Mouse (Mus musculus) myocyte (in vitro differentiated cells): Measurements from ENCODE around the gene Slco1b2. TPM values are rescaled to one million over a fixed set of nuclear protein-coding genes. Genes with fewer than 3 reads are reported as not detected.
"Not testable (repeated sequence)": the region's sequence is repeated elsewhere in the genome, so short reads cannot be mapped to it uniquely, and the experiment has no call there.

Experiments used
- H3K27me3 ChIP-seq: one replicate; pipeline ENCODE4 v1.6.1; 2011; ENCODE audit not compliant: control insufficient read depth, insufficient read depth, insufficient read length
- H3K36me3 ChIP-seq: one replicate; pipeline ENCODE4 v1.6.1; 2011; ENCODE audit not compliant: control insufficient read depth, insufficient read depth
- H3K4me2 ChIP-seq: one replicate; pipeline ENCODE4 v1.6.1; 2011; ENCODE audit warnings: low read depth, control low read depth
- H3K4me3 ChIP-seq: one replicate; pipeline ENCODE4 v1.5.1; 2011; ENCODE audit warnings: mild to moderate bottlenecking, control low read depth, moderate library complexity
- H3K79me2 ChIP-seq: one replicate; pipeline ENCODE4 v1.6.1; 2011; ENCODE audit not compliant: control insufficient read depth, insufficient read depth
- H3ac ChIP-seq: one replicate; pipeline ENCODE4 v1.6.1; 2011; ENCODE audit not compliant: control insufficient read depth, insufficient read length
- CEBPB ChIP-seq: IDR thresholded peaks from 2 replicates; pipeline ENCODE4 v1.6.1; 2011; ENCODE audit warnings: mild to moderate bottlenecking, moderate library complexity; ENCODE audit not compliant: poor library complexity, insufficient read depth, severe bottlenecking
- E2F4 ChIP-seq: IDR thresholded peaks from one replicate; pipeline ENCODE4 v1.6.1; 2011; ENCODE audit warnings: mild to moderate bottlenecking, control low read depth, moderate library complexity; ENCODE audit not compliant: insufficient read depth
- MAX ChIP-seq: IDR thresholded peaks from one replicate; pipeline ENCODE4 v1.6.1; 2011; ENCODE audit warnings: low read depth, mild to moderate bottlenecking, control low read depth
- MYOD1 ChIP-seq, 3 experiments: IDR thresholded peaks; one replicate each; pipeline ENCODE4 v1.6.1; 2011; ENCODE audit warnings: control low read depth in 2 of 3, low read depth in 2 of 3, mild to moderate bottlenecking in 2 of 3, moderate library complexity in 1 of 3; ENCODE audit not compliant: insufficient read length in 2 of 3, control insufficient read depth in 1 of 3
- MYOG ChIP-seq, 3 experiments: IDR thresholded peaks; one replicate each; pipeline ENCODE4 v1.6.1; 2011; ENCODE audit warnings: control low read depth in 2 of 3, low read depth in 2 of 3, mild to moderate bottlenecking in 2 of 3; ENCODE audit not compliant: insufficient read length in 2 of 3, control insufficient read depth in 1 of 3, insufficient read depth in 1 of 3
- POLR2A ChIP-seq: IDR thresholded peaks from one replicate; pipeline ENCODE4 v1.6.1; 2011; ENCODE audit warnings: low read depth, mild to moderate bottlenecking, control low read depth, moderate library complexity; ENCODE audit not compliant: insufficient read length
- POLR2AphosphoS2 ChIP-seq: IDR thresholded peaks from one replicate; pipeline ENCODE4 v1.6.1; 2011; ENCODE audit warnings: low read depth, control low read depth; ENCODE audit not compliant: insufficient read length
- REST ChIP-seq: IDR thresholded peaks from one replicate; pipeline ENCODE4 v1.6.1; 2011; ENCODE audit warnings: mild to moderate bottlenecking, control low read depth, moderate library complexity; ENCODE audit not compliant: insufficient read depth, insufficient read length
- SRF ChIP-seq: IDR thresholded peaks from one replicate; pipeline ENCODE4 v1.6.1; 2011; ENCODE audit warnings: low read depth; ENCODE audit not compliant: control insufficient read depth, insufficient read length
- TCF12 ChIP-seq: IDR thresholded peaks from one replicate; pipeline ENCODE4 v1.6.1; 2011; ENCODE audit warnings: mild to moderate bottlenecking, control low read depth; ENCODE audit not compliant: poor library complexity, insufficient read depth, severe bottlenecking
- TCF3 ChIP-seq: IDR thresholded peaks from one replicate; pipeline ENCODE4 v1.6.1; 2011; ENCODE audit warnings: low read depth, control low read depth; ENCODE audit not compliant: insufficient read length
- USF1 ChIP-seq: IDR thresholded peaks from one replicate; pipeline ENCODE4 v1.6.1; 2011; ENCODE audit warnings: low read depth, mild to moderate bottlenecking, control low read depth, moderate library complexity
- polyA plus RNA-seq: library from polyadenylated mRNA; unstranded; fragments of >200 nt; fragmentation: generic; extraction: Trizol; gene quantifications from one replicate; pipeline ENCODE4 v1.2.1, GENCODE M21; 2012; ENCODE audit warnings: missing spikeins

Slco1b2 gene
- not detected for polyA plus RNA-seq

GRCm38 (mm10) chr6:141629291-141629690 lies at the start of gene Slco1b2:
Gene Slco1b2, plus strand, starts transcription at chr6:141629518.
- H3K79me2 ChIP-seq, result no peaks in the 10 kb centered on the region
- no peak for TF ChIP-seq USF1
- no peak for TF ChIP-seq CEBPB
- no peak for TF ChIP-seq POLR2A
- no peak for TF ChIP-seq TCF12
- no peak for TF ChIP-seq SRF
- TF ChIP-seq MYOG (IDR thresholded peaks at IDR 0.05; ENCODE audit: control insufficient read depth in 1 of 3, insufficient read depth in 1 of 3, insufficient read length in 2 of 3, low read depth in 2 of 3), result no peak
- no peak for TF ChIP-seq TCF3
- H3K27me3 ChIP-seq, result no peaks in the 10 kb centered on the region
- H3ac ChIP-seq, result no peak within 1 kb of the TSS
- no peak within 1 kb of the TSS for H3K4me2 ChIP-seq
- no peaks in the 10 kb centered on the region for H3K36me3 ChIP-seq
- H3K4me3 ChIP-seq, result no peak within 1 kb of the TSS

- no peak overlapping the region for H3K4me3 ChIP-seq
- no peak overlapping the region for H3K4me2 ChIP-seq
- TF ChIP-seq MAX, result no peak
- no peaks in the 10 kb centered on the region for H3K27me3 ChIP-seq
- H3K36me3 ChIP-seq, result no peaks in the 10 kb centered on the region
- no peak overlapping the region for H3ac ChIP-seq
- no peaks in the 10 kb centered on the region for H3K79me2 ChIP-seq
Observed at GRCm38 (mm10) chr6:141584791-141585403, 44.4 kb upstream of the Slco1b2 start.

- H3ac ChIP-seq, result no peak overlapping the region
- TF ChIP-seq SRF, result no peak
- no peak for TF ChIP-seq MYOG (IDR thresholded peaks at IDR 0.05; ENCODE audit: control insufficient read depth in 1 of 3, insufficient read depth in 1 of 3, insufficient read length in 2 of 3, low read depth in 2 of 3)
- TF ChIP-seq MAX, result no peak
- TF ChIP-seq MYOD1 (IDR thresholded peaks at IDR 0.05; ENCODE audit: control insufficient read depth in 1 of 3, insufficient read length in 2 of 3, low read depth in 2 of 3), result no peak
- no peak for TF ChIP-seq POLR2AphosphoS2
- no peak for TF ChIP-seq USF1
- no peak for TF ChIP-seq TCF3
- H3K27me3 ChIP-seq, result no peaks in the 10 kb centered on the region
- no peak overlapping the region for H3K4me2 ChIP-seq
- no peaks in the 10 kb centered on the region for H3K36me3 ChIP-seq
- H3K4me3 ChIP-seq, result no peak overlapping the region
- no peaks in the 10 kb centered on the region for H3K79me2 ChIP-seq
Observed at GRCm38 (mm10) chr6:141590002-141590401, 39.3 kb upstream of the Slco1b2 start.

GRCm38 (mm10) chr6:141590598-141591200 lies 38.6 kb upstream of the Slco1b2 start:
- H3K36me3 ChIP-seq, H3K79me2 ChIP-seq, H3K27me3 ChIP-seq, H3ac ChIP-seq, H3K4me2 ChIP-seq, H3K4me3 ChIP-seq: not testable (repeated sequence)

GRCm38 (mm10) chr6:141596081-141596480 lies 33.2 kb upstream of the Slco1b2 start:
- no peaks in the 10 kb centered on the region for H3K79me2 ChIP-seq
- no peak overlapping the region for H3K4me3 ChIP-seq
- H3K36me3 ChIP-seq, result no peaks in the 10 kb centered on the region
- H3K4me2 ChIP-seq, result no peak overlapping the region
- TF ChIP-seq E2F4 (no peak), CEBPB (no peak), REST (no peak), MYOD1 (IDR thresholded peaks at IDR 0.05; ENCODE audit: control insufficient read depth in 1 of 3, insufficient read length in 2 of 3, low read depth in 2 of 3) (no peak), POLR2A (no peak), USF1 (no peak)
- H3K27me3 ChIP-seq, result no peaks in the 10 kb centered on the region
- H3ac ChIP-seq, result no peak overlapping the region

- Histone ChIP-seq H3K36me3 (no peaks in the 10 kb centered on the region), H3K79me2 (no peaks in the 10 kb centered on the region), H3K4me3 (no peak overlapping the region), H3ac (no peak overlapping the region), H3K4me2 (no peak overlapping the region), H3K27me3 (no peaks in the 10 kb centered on the region)
- no peak for TF ChIP-seq MYOG (IDR thresholded peaks at IDR 0.05; ENCODE audit: control insufficient read depth in 1 of 3, insufficient read depth in 1 of 3, insufficient read length in 2 of 3, low read depth in 2 of 3)
- no peak for TF ChIP-seq TCF3
- TF ChIP-seq POLR2AphosphoS2, result no peak
- no peak for TF ChIP-seq MAX
- no peak for TF ChIP-seq POLR2A
- TF ChIP-seq E2F4, result no peak
- no peak for TF ChIP-seq USF1
- no peak for TF ChIP-seq REST
Observed at GRCm38 (mm10) chr6:141597037-141597436, 32.3 kb upstream of the Slco1b2 start.
